Mouse (Mus musculus): ENCODE data around the gene Actn4.

- no peak for TF ChIP-seq CTCF (IDR thresholded peaks at IDR 0.05; ENCODE audit: borderline replicate concordance, insufficient read depth, low read depth, low read length)
- no peak for TF ChIP-seq POLR2A (IDR thresholded peaks at IDR 0.05; ENCODE audit: borderline replicate concordance, insufficient read depth, low read length)
Observed at GRCm38 (mm10) chr7:28966751-28967505, 4.8 kb upstream of the Actn4 start.

All from cerebellum, adult 2 months (tissue).